Mouse (Mus musculus): Measurements from ENCODE around the gene Eri2. TPM values are rescaled to one million over a fixed set of nuclear protein-coding genes. Genes with fewer than 3 reads are reported as not detected.
"Not testable (repeated sequence)": the region's sequence is repeated elsewhere in the genome, so short reads cannot be mapped to it uniquely, and the experiment has no call there.

Gene Eri2
- polyA plus RNA-seq, 1 experiment from 2014 or later: 12.0 TPM

GRCm38 (mm10) chr7:119739798-119740468, 53.9 kb downstream of the Eri2 start:
- peak overlapping the region; percentile 65 for H3K4me2 ChIP-seq
- peak overlapping the region; percentile 43 for H3K4me3 ChIP-seq
- WGBS: 3% methylated on average over 19 of the region's 44 CpGs
- not testable (repeated sequence) for H3K27me3 ChIP-seq; ATAC-seq (replicated peaks; ENCODE audit: insufficient number of reproducible peaks, insufficient read depth, low FRiP score, low read depth); H3K27ac ChIP-seq; H3K9ac ChIP-seq; H3K36me3 ChIP-seq; H3K9me3 ChIP-seq (replicated peaks); H3K4me1 ChIP-seq (replicated peaks)

- WGBS: 62% methylated on average over 2 of the region's 2 CpGs
- peaks cover 4% of the 10 kb centered on the region for H3K27me3 ChIP-seq
- no peak for ATAC-seq (replicated peaks; ENCODE audit: insufficient number of reproducible peaks, insufficient read depth, low FRiP score, low read depth)
- no peak overlapping the region for H3K9ac ChIP-seq
- no peak overlapping the region for H3K4me3 ChIP-seq
- no peaks in the 10 kb centered on the region for H3K36me3 ChIP-seq
- no peaks in the 10 kb centered on the region for H3K9me3 ChIP-seq (replicated peaks)
- H3K27ac ChIP-seq: no peak overlapping the region
- H3K4me2 ChIP-seq: no peak overlapping the region
- H3K4me1 ChIP-seq (replicated peaks): no peaks in the 10 kb centered on the region
Observed at GRCm38 (mm10) chr7:119738877-119739276, 55.0 kb downstream of the Eri2 start.

- not testable (repeated sequence) for H3K9ac ChIP-seq; ATAC-seq (replicated peaks; ENCODE audit: insufficient number of reproducible peaks, insufficient read depth, low FRiP score, low read depth); H3K4me2 ChIP-seq; H3K36me3 ChIP-seq; H3K4me3 ChIP-seq; H3K27me3 ChIP-seq; H3K9me3 ChIP-seq (replicated peaks); H3K27ac ChIP-seq; H3K4me1 ChIP-seq (replicated peaks)
- 84% methylated on average over 4 of the region's 4 CpGs for WGBS
Observed at GRCm38 (mm10) chr7:119731262-119731661, 62.6 kb downstream of the Eri2 start.

GRCm38 (mm10) chr7:119727621-119728020, 66.2 kb downstream of the Eri2 start:
- Histone ChIP-seq H3K9ac (no peak overlapping the region), H3K4me2 (no peak overlapping the region), H3K36me3 (no peaks in the 10 kb centered on the region), H3K27me3 (peaks cover 4% of the 10 kb centered on the region; the same call in 1 of the 2 replicates), H3K27ac (no peak overlapping the region), H3K9me3 (replicated peaks) (no peaks in the 10 kb centered on the region), H3K4me1 (replicated peaks) (no peaks in the 10 kb centered on the region), H3K4me3 (no peak overlapping the region)
- WGBS: 90% methylated on average over 2 of the region's 2 CpGs
- ATAC-seq (replicated peaks; ENCODE audit: insufficient number of reproducible peaks, insufficient read depth, low FRiP score, low read depth): no peak

- H3K4me1 ChIP-seq (replicated peaks): peaks cover 10% of the 10 kb centered on the region
- peak overlapping the region; percentile 96 for H3K4me3 ChIP-seq
- H3K9me3 ChIP-seq (replicated peaks): no peaks in the 10 kb centered on the region
- 0 out of 2 replicates have a peak, but pooled peaks have one; percentile 36 for ATAC-seq (replicated peaks; ENCODE audit: insufficient number of reproducible peaks, insufficient read depth, low FRiP score, low read depth)
- H3K4me2 ChIP-seq: peak overlapping the region; percentile 78
- H3K27me3 ChIP-seq: 0 out of 2 replicates have a peak, but pooled peaks cover 4% of the 10 kb centered on the region
- peaks cover 30% of the 10 kb centered on the region for H3K36me3 ChIP-seq
- H3K9ac ChIP-seq: peak overlapping the region; percentile 86
- 0 out of 2 replicates have a peak overlapping the region, but pooled peaks have one; percentile 17 for H3K27ac ChIP-seq
- 15% methylated on average over 8 of the region's 8 CpGs for WGBS
Observed at GRCm38 (mm10) chr7:119720947-119721310, 72.9 kb downstream of the Eri2 start.

- Histone ChIP-seq H3K27ac (peak within 1 kb of the TSS; percentile 68), H3K4me2 (peak within 1 kb of the TSS; percentile 78), H3K4me3 (peak within 1 kb of the TSS; percentile 96), H3K4me1 (replicated peaks) (peaks cover 10% of the 10 kb centered on the region), H3K9me3 (replicated peaks) (no peaks in the 10 kb centered on the region), H3K9ac (peak within 1 kb of the TSS; percentile 86), H3K36me3 (peaks cover 35% of the 10 kb centered on the region), H3K27me3 (0 out of 2 replicates have a peak, but pooled peaks cover 4% of the 10 kb centered on the region)
- peak; percentile 91 for ATAC-seq (replicated peaks; ENCODE audit: insufficient number of reproducible peaks, insufficient read depth, low FRiP score, low read depth)
- under 1% methylated on average over 60 of the region's 60 CpGs for WGBS
Observed at GRCm38 (mm10) chr7:119720253-119720946, 73.5 kb downstream of the Eri2 start, which contains the start of gene Thumpd1. TSS of gene Thumpd1 (minus strand) at chr7:119720798.

Other genes with a start within 250 kb of the Eri2 start
- not detected in 2 replicates for gene Acsm2, start 239.7 kb downstream of the Eri2 start, polyA plus RNA-seq (2015; fragmentation: Nextera tagmentation; extraction: Ambion mirVana)
- gene Acsm1, start 187.0 kb downstream of the Eri2 start, polyA plus RNA-seq (2015; fragmentation: Nextera tagmentation; extraction: Ambion mirVana): 0.75 TPM in 1 of 2 replicates, not detected in the other
- gene Acsm4, start 104.0 kb downstream of the Eri2 start, polyA plus RNA-seq (2015; fragmentation: Nextera tagmentation; extraction: Ambion mirVana): not detected in 2 replicates
- gene Thumpd1, start 73.3 kb downstream of the Eri2 start, polyA plus RNA-seq (2015; fragmentation: Nextera tagmentation; extraction: Ambion mirVana): 42.6 and 49.9 TPM in 2 replicates
- 0.13 and 0.34 TPM in 2 replicates for gene Acsm3, start 33.1 kb downstream of the Eri2 start, polyA plus RNA-seq (2015; fragmentation: Nextera tagmentation; extraction: Ambion mirVana)
- gene Rexo5, start 52 bp downstream of the Eri2 start, polyA plus RNA-seq (2015; fragmentation: Nextera tagmentation; extraction: Ambion mirVana): 11.2 and 21.6 TPM in 2 replicates
- 7.6 and 8.9 TPM in 2 replicates for gene Lyrm1, start 101.8 kb upstream of the Eri2 start, polyA plus RNA-seq (2015; fragmentation: Nextera tagmentation; extraction: Ambion mirVana)
- gene Dcun1d3, start 102.2 kb upstream of the Eri2 start, polyA plus RNA-seq (2015; fragmentation: Nextera tagmentation; extraction: Ambion mirVana): 6.8 and 7.4 TPM in 2 replicates

Measured in heart, embryonic 15.5 days (tissue).